9 mouse cellular contexts compared by ENCODE assay signal in the genomic region with DNA sequence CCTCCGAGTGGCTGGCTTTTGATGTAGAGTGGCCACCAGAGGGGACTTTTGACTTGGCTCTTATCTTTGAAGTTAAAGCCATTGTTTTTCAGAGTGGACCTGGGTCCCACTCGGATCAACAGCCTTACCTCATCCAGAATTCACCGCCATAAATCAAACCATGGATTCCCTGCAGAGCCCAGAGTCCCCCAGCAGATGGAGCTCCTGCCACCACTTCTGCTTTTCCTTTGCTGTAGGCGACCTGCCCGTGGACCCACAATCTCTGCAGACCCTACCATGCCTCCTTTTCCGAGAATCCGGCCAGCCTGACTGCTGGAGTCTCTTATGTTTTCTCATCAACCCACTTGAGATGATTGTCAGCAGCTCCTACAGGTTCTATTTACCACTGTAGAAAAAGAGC. TPM values are rescaled to one million over a fixed set of nuclear protein-coding genes. Genes with fewer than 3 reads are reported as not detected.
A peak's percentile ranks its signal among the peaks of the same experiment; 100 is the strongest.
DNase-seq lines count a peak whose midpoint lies in the region; ATAC-seq and TF ChIP-seq lines count a peak whose summit lies in the region.
"Had no signal": no experiment of that assay in that cellular context is flagged by ENCODE, and none has a peak within 500 bp of the region (broad histone marks: within the 10 kb centered on the region; RNA-seq: fewer than 3 reads in every experiment).

No protein-coding gene starts in this region.

- no peak overlapping the region for H3K9ac ChIP-seq in intestine, postnatal 0 days (ENCODE audit: low read depth, low read length)
- no peak overlapping the region for H3K9ac ChIP-seq in intestine, embryonic 15.5 days
- no peak overlapping the region for H3K9ac ChIP-seq in MEL (ENCODE audit: control insufficient read depth, low read depth, low read length, poor library complexity, severe bottlenecking)

- no peaks in the 10 kb centered on the region for H3K27me3 ChIP-seq in intestine, postnatal 0 days (replicated peaks; ENCODE audit: control insufficient read depth, insufficient read depth, low read length)
- H3K27me3 ChIP-seq in intestine, embryonic 15.5 days (replicated peaks), result no peaks in the 10 kb centered on the region
- no peaks in the 10 kb centered on the region for H3K27me3 ChIP-seq in MEL (ENCODE audit: control insufficient read depth in 1 of 2, insufficient read depth in 2 of 2, low read length in 2 of 2)

- TF ChIP-seq EP300 in MEL (IDR thresholded peaks at IDR 0.05; ENCODE audit: low read depth in 1 of 2, low read length in 2 of 2), result no peak

- TF ChIP-seq RAD21 in MEL (IDR thresholded peaks at IDR 0.05; ENCODE audit: low read depth, low read length), result peak; percentile 28

- DNase-seq in MEL (ENCODE audit: low read depth, low spot score), result peak; percentile 71
- peak; percentile 79 for DNase-seq in cerebellum, adult 9-10 months
- DNase-seq in heart, postnatal 36 days, result peak; percentile 56 to 67
- DNase-seq in left cerebral cortex, postnatal 36 days (ENCODE audit: low spot score in 2 of 2), result peak; percentile 46 to 72
- DNase-seq in retina, adult 2 months (ENCODE audit: low read depth, low spot score), result peak; percentile 28

- no peak overlapping the region for H3K4me2 ChIP-seq in intestine, postnatal 0 days (replicated peaks; ENCODE audit: low read depth)
- H3K4me2 ChIP-seq in intestine, embryonic 15.5 days (replicated peaks), result no peak overlapping the region

- intact Hi-C loops in heart, postnatal 36 days (cut with DNase I), result no loop called here
- intact Hi-C loops in left cerebral cortex, postnatal 36 days (cut with DNase I), result loop anchor here (5.0 kb wide), 2 partner anchors 121 to 141 kb away; no protein-coding TSS in a partner anchor

- no peaks in the 10 kb centered on the region for H3K9me3 ChIP-seq in intestine, postnatal 0 days (ENCODE audit: control insufficient read depth)
- no peaks in the 10 kb centered on the region for H3K9me3 ChIP-seq in intestine, embryonic 15.5 days
- H3K9me3 ChIP-seq in MEL (replicated peaks; ENCODE audit: insufficient read depth, low read length), result no peaks in the 10 kb centered on the region

- H3K79me2 ChIP-seq in MEL (ENCODE audit: control insufficient read depth, insufficient read depth, low read length, poor library complexity), result no peaks in the 10 kb centered on the region

- TF ChIP-seq POLR2A in MEL (IDR thresholded peaks at IDR 0.05; ENCODE audit: control insufficient read depth in 1 of 2, insufficient read depth in 1 of 2, low read depth in 1 of 2, low read length in 2 of 2, poor library complexity in 1 of 2), result no peak

- TF ChIP-seq CTCF in intestine, postnatal 0 days (IDR thresholded peaks at IDR 0.05; ENCODE audit: low read depth), result peak; percentile 75
- TF ChIP-seq CTCF in MEL (IDR thresholded peaks at IDR 0.05 in 2 of 3, conservative IDR thresholded peaks at IDR 0.05 in 1 of 3; ENCODE audit: control insufficient read depth in 1 of 3, insufficient read depth in 1 of 3, low read depth in 2 of 3, low read length in 3 of 3, poor library complexity in 1 of 3, severe bottlenecking in 1 of 3), result peak; percentile 54 to 81 (median 67)

- no peak overlapping the region for H3K27ac ChIP-seq in intestine, postnatal 0 days (ENCODE audit: low read depth, low read length)
- no peak overlapping the region for H3K27ac ChIP-seq in intestine, embryonic 15.5 days
- no peak overlapping the region for H3K27ac ChIP-seq in MEL (ENCODE audit: control insufficient read depth, low read depth, low read length)

- no peak for ATAC-seq in intestine, postnatal 0 days
- ATAC-seq in intestine, embryonic 15.5 days, result no peak
- no peak for ATAC-seq in inflammation-experienced regulatory T-cells, adult 6 months

- no peak overlapping the region for H3K4me3 ChIP-seq in intestine, postnatal 0 days (ENCODE audit: low read depth, low read length)
- H3K4me3 ChIP-seq in intestine, embryonic 15.5 days (replicated peaks), result no peak overlapping the region
- no peak overlapping the region for H3K4me3 ChIP-seq in MEL (ENCODE audit: control insufficient read depth in 1 of 2, insufficient read depth in 1 of 2, low read depth in 2 of 2, low read length in 2 of 2)
- H3K4me3 ChIP-seq: erythroblast, embryonic 14.5 days had no signal

- peaks cover 27% of the 10 kb centered on the region for H3K36me3 ChIP-seq in intestine, postnatal 0 days (ENCODE audit: control insufficient read depth, insufficient read depth)
- H3K36me3 ChIP-seq in intestine, embryonic 15.5 days, result 0 out of 2 replicates have a peak, but pooled peaks cover 3% of the 10 kb centered on the region
- H3K36me3 ChIP-seq in MEL (ENCODE audit: control insufficient read depth in 1 of 2, insufficient read depth in 2 of 2, low read length in 2 of 2), result peaks cover 0 to 5% of the 10 kb centered on the region in 2 experiments; a peak in 2 of 4 replicates

- WGBS in intestine, postnatal 0 days, result 27% methylated on average over 7 of the region's 7 CpGs
- 29% methylated on average over 7 of the region's 7 CpGs for WGBS in intestine, embryonic 15.5 days

- no peaks in the 10 kb centered on the region; the same call in 1 of the 2 replicates for H3K4me1 ChIP-seq in intestine, postnatal 0 days (replicated peaks; ENCODE audit: control insufficient read depth, insufficient read depth, low read length)
- 0 out of 2 replicates have a peak, but pooled peaks cover 6% of the 10 kb centered on the region for H3K4me1 ChIP-seq in intestine, embryonic 15.5 days (replicated peaks)
- H3K4me1 ChIP-seq in MEL (ENCODE audit: control insufficient read depth in 1 of 2, insufficient read depth in 2 of 2, low read length in 2 of 2), result peaks cover 0 to 11% of the 10 kb centered on the region in 2 experiments; a peak in 2 of 4 replicates

TF ChIP-seq in MEL, 35 proteins besides CTCF, POLR2A, EP300 and RAD21:
- TF ChIP-seq GABPA (IDR thresholded peaks at IDR 0.05; ENCODE audit: low read depth, low read length) (no peak), SMC3 (IDR thresholded peaks at IDR 0.05; ENCODE audit: low read depth, low read length) (peak; percentile 64), ZC3H11A (IDR thresholded peaks at IDR 0.05; ENCODE audit: low read depth, low read length) (no peak)

RNA-seq across cellular contexts. Expression of a gene that starts 5.8 kb away (rescaled TPM):
- 25.7 and 28.5 TPM in 2 replicates for polyA plus RNA-seq in intestine, postnatal 0 days (2015; fragmentation: Nextera tagmentation; extraction: Ambion mirVana)
- 46.9 and 51.1 TPM in 2 replicates for polyA plus RNA-seq in intestine, embryonic 15.5 days (2015; fragmentation: Nextera tagmentation; extraction: Ambion mirVana)
- total RNA-seq in MEL (2012; rRNA removed), result 49.4 and 55.5 TPM in 2 replicates
- 100 to 1,000 TPM in 1 of 2 experiments, 10 to 100 TPM in 1; 70.0 to 135 TPM for polyA plus RNA-seq in MEL (2012; ENCODE audit: insufficient read depth in 1 of 2, insufficient read length in 2 of 2, low read depth in 1 of 2, low replicate concordance in 2 of 2, missing spikeins in 1 of 2)
- 10 to 100 TPM; 71.5 to 77.8 TPM for total RNA-seq in heart, postnatal 36 days (2021)
- 10 to 100 TPM; 73.8 to 81.5 TPM for total RNA-seq in left cerebral cortex, postnatal 36 days (2021)
- 10 to 100 TPM; 67.2 to 92.1 (median 71.5) TPM for polyA plus RNA-seq in inflammation-experienced regulatory T-cells, adult 6 months (2017; shearing (Covaris generic))

Comparison
In these comparisons a context has a peak if more than half of its experiments do, and no peak if none do; other contexts are left out.
1. DNase-seq: peak in every context shown above with its lines; median percentile 79 in cerebellum, adult 9-10 months; 71 in MEL; 62 in heart, postnatal 36 days; 59 in left cerebral cortex, postnatal 36 days; 28 in retina, adult 2 months.